Mouse (Mus musculus) thymus, postnatal 10 days (tissue): ENCODE results near the gene Kif2c.
"Not testable (repeated sequence)": the region's sequence is repeated elsewhere in the genome, so short reads cannot be mapped to it uniquely, and the experiment has no call there.

Source experiments
- DNase-seq, 2 experiments: peaks; one replicate each; pipeline ENCODE4 v3.0.0; 2021; ENCODE audit warnings: low spot score in 2 of 2

Gene Kif2c

DNA sequence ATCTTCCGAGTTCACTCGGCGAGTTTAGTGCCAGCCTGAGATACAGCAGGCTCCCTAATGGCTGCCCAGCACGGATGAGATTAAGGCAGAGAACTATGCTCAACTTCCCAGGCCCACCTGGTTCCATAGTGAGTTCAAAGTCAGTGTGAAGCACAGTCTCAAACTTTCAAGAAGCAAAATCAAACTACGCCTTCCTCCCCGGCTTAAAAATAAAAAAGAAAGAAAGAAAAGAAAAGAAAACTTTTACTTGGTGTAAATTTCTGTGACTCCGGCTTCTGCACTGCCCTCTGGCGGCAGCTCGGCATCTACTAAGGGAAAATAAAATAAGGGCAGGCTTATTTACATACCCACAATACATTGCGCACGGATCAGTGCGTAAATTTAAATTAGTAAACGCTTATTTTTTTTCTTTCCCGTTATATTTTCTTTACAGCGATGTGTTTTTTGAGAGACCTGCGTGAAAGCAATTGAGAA, 7.0 kb upstream of the Kif2c start:
- DNase-seq: peak; percentile 77 to 91

DNA sequence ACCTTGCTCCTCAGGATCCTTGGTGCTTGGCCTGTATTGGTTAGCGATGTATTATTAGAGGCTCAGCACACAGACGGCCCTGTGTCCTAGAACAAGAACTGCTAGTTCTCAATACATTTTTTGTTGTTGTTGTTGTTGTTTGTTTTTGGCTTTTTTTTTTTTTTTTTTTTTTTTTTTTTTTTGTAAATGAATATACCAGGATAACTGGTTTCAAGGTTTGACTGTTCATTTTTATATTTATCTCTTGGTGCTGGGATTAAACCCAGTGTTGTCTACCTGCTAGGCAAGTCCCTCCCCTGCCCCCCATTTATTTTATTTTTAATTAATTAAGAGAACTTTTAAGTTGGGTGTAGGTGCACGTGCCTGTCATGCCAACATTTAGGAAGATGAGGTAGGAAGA, 6.5 kb upstream of the Kif2c start:
- no peak for DNase-seq

DNA sequence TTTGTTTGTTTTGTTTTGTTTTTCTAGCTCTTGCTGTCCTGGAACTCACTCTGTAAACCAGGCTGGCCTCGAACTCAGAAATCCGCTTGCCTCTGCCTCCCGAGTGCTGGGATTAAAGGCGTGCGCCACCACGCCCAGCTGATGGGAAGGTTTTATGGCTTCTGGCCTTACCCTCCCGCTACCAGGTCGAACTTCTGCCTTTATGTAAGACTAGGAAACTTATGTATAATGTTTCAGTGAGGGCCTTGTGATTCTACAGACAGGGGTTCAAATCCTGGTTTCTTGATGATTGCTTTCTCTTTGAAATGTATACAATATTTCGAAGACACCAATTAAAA, 289 bp upstream of the Kif2c start:
- DNase-seq: not testable (repeated sequence)

DNA sequence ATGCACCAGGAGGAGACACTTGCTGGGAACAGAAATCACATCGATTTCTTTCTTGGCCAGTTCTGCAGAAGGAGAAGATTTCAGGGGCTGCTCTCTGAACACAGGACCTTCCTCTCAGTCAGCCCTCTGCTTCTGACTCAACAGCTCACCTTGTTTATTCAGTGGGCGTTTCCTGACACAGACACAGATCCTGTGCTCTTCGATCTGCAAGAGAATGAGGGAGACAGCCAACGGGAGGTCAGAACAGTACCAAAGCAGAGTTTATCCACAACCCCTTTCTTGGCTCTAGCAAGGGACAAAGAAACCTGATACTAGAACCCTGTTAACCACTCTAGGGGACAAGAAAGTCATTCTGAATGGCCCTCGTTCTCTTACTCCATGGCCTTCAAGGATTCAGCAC, 12.5 kb downstream of the Kif2c start:
- DNase-seq: no peak

DNA sequence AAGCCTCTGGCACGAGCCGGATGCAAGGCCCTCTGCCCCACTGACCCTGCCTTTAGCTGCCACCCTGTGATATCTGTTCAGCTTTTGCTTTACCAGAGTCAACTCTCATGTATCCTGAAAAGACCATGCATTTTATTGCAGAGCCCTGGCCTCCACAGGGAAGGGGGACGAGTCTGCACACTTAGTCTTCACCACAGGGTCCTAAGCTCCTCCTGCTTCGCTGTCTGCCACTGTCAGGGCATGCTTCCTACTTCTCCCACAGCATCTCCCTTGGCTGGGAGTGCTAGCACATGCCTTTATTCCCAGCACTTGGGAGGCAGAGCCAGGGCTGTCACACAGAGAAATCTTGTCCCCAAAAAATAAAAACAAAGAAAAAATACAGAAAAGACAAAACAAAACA, 21.3 kb downstream of the Kif2c start:
- DNase-seq: no peak

DNA sequence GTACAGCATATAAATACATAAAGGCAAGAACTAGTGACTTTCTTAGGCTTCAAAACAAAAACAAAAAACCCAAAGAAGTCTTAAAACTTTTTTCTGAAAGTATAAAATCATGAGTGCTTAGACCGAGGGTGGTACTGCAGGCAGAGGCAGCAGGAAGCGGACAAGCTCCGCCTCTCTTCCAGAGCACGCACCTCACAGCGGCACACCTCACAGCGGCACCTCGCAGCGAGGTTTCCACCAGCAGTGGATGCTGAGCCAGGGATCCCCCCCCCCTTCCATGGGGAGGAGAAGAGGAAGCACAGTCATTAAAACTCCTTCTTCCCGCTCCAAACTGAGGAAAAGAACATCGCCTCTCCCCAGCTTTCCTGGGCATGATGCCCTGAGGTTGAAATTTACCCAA, 22.8 kb downstream of the Kif2c start:
- no peak for DNase-seq

DNA sequence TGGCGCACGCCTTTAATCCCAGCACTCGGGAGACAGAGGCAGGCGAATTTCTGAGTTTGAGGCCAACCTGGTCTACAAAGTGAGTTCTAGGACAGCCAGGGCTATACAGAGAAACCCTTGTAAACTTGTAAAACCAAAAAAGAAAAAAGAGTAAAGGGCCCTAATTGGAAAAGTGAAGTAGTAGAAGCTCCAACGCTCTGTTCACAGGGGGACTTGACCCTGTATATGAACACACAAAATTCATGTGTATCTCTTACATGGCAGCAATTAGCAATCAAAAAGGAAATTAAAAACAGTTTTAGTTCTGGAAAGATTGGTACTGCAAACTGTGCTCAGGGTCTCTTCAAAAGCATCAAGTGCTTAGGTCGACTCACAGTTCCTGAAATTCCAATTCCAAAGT, 26.1 kb downstream of the Kif2c start:
- no peak for DNase-seq

DNA sequence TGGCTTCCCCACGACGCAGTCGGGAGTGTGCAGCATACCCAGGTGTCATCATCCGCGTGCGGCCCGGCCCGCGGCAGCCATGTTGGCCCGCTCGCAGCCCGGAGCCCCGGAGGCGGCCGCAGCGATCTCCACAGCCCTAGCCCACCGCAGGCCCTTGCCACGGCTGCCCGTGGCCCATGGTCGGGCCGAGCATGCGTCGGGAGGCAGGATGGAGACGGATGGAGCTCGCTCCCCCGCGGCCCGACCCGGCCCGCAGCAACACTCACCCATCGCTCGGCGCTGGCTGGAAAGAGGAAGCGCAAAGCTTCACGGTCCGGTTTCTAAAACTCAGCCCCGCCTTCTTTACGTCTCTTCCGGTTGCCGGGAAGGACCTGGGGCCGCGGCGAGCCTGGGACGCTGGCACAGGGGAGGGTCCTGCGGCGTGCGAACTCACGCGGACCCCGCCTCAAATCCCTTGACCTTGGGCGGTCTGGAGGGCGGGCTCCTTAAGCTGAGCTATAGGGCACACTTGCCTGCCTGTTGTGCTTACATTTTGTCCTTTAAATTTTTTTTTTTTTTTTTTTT, 26.6 kb downstream of the Kif2c start, which contains the start of gene Rps8:
Gene Rps8 (minus strand): TSS at position 452 of the 564 bp plus-strand sequence.
- peak; percentile 67 to 72 for DNase-seq

DNA sequence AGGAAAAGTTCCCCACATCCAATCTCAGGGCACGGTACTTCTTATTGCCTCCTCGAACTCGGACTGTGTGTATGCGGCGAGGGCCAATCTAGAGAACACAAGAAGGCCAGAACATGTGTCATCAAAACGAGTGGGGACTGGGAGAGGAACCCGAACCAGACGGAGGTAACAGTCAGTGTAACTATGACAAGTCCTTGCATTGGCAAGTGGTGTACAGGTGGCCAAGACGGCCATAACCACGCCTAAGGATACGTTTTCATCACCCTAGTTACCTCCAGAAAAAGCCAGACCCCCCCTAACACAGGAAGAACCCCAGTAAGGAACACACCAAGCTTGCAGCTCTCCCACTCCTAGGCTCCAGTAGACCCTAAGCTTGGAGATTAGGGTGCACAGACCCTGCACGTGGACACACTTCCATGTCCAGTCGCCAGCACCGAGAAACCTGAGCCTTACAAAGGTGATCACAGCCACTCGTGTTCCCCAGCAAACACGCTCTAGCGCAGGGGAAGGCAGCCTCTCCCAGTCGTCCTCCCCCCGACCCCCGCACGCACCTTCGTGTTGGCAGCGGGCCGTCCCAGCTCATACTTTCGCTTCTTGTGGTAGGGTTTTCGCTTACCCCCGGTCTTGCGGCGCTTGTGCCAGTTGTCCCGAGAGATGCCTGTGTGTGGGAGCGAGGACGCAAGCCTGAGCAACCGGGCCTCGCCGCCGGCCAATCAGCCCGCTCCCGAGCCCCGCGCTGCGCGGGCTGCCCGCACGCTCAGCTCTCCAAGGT, 27.2 kb downstream of the Kif2c start:
- DNase-seq: no peak

DNA sequence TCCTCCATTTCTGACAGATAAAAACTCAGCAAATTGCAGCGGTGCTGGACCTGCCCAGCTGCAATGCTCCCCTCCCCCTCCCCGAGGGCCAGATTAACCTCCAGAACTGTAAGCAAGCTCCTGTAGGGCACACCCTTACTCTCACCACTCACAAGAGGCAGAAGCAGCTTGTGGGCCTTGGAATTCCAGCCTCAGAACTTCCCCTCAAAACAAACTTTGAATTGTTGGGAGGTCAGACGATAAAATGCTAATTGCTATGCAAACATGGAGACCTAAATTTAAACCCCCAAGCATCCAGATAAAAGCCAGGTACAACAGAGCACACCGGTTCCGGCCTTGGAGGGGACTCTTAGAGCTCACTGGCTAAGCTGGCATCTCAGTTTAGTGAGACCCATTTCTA, 29.7 kb downstream of the Kif2c start:
- no peak for DNase-seq

DNA sequence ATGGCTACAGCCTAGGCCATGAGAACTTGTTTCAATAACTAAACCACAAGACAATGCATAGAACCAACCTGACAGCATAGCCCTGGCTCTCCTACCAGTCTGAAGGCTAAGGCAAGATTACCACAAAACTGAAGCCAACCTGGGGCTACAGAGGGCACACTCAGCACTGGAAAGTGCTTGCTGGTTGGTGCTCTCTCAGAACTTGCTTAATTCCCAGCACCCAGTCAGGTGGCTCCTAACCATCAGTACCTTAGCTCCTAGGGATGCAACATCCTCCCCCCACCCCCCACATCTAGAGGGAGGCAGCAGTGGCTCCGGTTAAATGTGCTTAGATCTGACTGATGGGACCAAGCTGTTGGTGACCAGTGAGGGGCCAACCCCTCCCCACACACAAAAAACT, 31.0 kb downstream of the Kif2c start:
- no peak for DNase-seq

DNA sequence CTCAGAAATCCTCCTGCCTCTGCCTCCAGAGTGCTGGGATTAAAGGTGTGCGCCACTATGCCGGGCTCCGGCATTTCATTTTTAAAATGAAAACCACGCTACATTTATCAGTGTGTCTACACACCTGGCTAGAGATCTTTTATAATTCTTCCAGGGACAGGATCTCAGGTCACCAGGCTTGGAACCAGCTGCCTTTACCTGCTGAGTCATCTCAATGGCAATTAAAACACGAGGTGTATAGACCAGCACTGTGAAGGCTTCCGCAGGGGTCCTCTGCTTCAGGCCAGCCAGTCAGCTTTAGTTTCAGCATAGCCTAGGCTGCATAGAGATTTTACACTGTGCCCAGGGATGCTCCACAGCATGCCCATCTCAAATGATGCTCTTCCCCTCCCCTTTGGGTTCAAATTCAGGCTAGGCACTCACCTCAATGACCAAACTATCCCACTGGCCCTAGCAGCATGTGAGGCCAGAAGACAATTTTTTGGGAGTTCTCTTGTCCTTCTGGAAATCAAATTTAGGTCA, 32.2 kb downstream of the Kif2c start:
- no peak for DNase-seq

DNA sequence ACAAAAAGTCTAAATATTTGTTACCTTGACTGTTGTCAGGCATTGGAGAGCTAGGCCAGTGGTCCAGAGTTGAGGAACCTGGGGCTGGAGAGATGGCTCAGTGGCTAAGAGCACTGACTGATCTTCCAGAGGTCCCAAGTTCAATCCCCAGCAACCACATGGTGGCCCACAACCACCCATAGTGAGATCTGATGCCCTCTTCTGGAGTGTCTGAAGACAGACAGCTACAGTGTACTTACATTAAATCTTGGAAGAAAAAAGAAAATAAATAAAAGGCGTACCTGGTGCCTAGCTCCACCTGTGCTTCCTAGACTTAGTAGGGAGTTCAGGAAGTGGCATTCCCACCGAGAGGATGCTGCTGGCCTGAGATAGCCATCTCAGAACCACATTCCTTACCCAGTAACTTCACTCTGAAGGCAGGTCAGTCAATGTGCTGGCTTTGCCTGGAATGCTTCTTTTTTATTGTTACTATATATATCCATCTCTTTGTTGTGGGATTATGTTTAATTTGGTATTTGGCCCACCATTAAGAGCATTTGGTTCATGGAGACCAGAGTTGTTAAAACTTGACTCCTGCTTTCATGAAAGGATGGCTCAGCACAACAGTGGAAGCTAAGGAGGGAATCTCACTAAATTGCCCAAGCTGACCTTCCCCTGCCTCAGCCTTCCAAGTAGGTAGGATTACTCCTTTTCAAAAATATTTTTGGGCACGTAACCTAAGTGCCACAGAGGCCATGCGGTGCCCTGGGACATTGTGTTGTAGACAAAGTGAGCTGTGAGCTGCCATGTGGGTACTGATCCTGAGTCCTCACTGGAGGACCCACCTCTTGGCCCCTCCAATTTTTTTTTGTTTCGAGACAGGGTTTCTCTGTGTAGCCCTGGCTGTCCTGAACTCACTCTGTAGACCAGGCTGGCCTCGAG, 32.9 kb downstream of the Kif2c start:
- no peak for DNase-seq

DNA sequence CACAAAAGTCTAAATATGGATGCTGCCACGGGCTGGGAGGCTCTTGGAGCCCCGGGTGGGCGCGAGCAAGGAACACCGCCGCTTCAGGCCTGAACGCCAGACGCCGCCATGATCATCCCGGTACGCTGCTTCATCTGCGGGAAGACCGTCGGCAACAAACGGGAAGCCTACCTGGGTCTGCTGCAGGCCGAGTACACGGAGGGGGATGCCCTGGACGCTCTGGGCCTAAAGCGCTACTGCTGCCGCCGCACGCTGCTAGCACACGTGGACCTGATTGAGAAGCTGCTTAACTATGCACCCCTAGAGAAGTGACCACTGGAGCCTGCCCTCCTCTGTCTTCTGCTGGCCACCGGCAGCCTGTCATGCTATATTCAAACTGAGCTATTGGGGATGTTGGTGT, 33.6 kb downstream of the Kif2c start:
- no peak for DNase-seq

DNA sequence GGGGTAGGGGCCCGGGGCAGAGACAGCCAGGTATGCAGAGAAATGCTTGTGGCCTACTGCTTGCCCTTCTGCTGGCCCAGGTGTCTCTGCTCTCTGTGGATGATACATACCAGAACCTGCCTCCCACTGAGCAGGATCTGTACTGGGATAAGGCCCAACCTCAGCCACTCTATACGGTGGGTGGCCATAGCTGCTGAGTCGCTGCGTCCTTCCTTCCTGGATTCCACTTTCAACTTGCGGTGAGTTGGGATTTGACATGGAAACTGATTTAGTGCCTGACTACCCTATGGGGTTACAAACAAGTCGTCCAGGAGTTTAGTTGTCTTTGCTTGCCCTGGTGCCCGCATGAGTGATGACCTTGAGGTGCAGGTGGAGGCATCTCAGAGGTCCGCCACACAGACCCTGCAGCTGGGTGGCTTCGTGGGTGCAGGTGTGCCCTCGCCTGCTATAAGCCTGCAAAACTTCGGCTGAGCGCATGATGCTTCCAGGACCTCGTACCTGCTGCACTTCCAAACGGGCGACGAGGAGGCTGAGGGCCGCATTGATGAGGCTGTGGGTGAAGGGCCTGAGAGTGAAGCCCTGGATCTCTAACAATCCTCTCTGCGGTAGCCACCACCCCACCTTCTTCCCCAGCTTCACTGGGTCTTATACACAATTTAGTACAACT, 34.3 kb downstream of the Kif2c start:
- DNase-seq: no peak

DNA sequence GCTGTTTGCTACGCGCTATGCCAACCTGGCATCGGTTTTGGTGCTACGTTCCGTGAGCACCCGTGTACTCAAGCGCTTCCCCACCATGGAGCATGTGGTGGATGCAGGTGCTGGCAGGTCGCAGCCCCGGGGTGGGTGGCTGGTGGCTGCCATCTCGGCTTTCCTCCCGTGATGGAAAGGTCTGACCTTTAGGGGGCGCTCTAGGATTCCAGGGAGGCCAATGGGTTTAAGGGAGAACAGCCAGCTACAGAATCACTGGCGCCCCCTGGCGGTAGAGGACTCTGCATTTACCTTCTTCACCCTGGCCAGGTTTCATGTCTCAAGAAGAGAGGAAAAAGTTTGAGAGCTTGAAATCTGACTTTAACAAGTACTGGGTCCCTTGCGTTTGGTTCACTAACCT, 36.3 kb downstream of the Kif2c start:
- DNase-seq: peak; percentile 80 to 97

DNA sequence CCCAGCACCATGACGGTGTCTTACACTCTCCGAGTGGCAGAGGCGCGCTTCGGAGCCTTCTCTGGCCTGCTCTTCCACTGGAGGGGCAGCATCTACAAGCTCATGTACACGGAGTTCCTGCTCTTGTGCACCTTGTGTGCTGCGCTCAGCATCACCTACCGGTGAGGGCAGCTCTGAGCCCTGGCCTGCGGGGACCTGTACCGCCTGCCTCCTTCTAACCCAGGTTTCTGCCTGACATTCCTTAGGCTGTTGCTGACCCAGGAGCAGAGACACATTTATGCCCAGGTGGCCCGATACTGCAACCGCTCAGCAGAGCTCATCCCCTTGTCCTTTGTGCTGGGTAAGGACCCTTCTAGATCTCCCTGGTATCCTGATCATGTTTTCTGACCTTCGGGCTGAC, 37.2 kb downstream of the Kif2c start:
- DNase-seq: no peak

DNA sequence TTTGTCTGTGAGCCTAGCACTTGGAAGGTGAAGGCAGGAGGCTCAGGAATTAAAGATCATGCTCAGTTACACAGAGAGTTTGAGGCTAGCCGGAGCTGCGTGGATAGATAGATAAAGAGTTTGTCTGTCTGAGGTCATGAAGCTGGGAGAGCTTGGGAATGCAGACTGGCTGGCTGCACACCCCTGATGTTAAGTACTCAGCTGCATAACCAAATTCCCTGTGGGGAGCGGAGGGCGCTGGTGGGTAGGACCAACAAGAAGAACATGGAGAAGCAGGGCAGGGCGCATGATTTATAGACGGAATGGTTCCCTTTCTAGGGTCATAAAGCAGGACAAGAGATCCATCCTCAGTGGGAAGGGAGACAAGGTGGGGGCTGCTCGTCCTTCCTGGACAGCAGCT, 39.4 kb downstream of the Kif2c start:
- no peak for DNase-seq

DNA sequence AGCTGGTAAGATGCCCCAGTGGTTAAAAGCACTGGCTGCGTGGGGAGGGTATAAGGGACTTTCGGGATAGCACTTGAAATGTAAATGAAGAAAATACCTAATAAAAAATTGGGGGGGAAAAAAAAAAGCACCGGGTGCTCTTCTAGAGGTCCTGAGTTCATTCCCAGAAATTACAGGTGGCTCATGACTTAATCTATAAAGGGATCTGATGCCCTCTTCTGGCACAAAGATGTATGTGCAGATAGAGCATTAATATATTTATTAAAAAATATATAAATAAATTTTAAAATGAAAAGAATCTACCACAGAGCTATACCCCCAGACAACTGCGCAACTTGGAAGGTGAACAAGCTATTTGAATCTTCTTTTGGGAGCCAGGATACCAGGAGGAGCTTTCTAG, 41.8 kb downstream of the Kif2c start:
- DNase-seq: no peak

DNA sequence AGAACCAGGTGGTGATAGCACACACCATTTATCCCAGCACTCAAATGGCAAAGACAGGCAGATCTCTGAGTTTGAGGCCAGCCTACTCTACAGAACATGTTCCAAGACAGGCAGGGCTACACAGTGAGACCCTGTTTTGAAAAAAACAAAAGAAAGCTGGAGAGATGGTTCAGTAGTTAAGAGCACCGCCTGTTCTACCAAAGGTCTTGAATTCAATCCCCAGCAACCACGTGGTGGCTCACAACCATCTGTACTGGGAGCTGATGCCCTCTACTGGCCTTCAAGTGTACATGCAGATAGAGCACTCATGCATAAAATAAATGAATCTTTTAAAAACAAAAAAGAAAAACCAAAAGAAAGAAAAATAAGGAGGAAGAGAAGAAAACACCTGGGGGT, 43.2 kb downstream of the Kif2c start:
- DNase-seq: peak in 1 of 2 experiments; percentile 60

DNA sequence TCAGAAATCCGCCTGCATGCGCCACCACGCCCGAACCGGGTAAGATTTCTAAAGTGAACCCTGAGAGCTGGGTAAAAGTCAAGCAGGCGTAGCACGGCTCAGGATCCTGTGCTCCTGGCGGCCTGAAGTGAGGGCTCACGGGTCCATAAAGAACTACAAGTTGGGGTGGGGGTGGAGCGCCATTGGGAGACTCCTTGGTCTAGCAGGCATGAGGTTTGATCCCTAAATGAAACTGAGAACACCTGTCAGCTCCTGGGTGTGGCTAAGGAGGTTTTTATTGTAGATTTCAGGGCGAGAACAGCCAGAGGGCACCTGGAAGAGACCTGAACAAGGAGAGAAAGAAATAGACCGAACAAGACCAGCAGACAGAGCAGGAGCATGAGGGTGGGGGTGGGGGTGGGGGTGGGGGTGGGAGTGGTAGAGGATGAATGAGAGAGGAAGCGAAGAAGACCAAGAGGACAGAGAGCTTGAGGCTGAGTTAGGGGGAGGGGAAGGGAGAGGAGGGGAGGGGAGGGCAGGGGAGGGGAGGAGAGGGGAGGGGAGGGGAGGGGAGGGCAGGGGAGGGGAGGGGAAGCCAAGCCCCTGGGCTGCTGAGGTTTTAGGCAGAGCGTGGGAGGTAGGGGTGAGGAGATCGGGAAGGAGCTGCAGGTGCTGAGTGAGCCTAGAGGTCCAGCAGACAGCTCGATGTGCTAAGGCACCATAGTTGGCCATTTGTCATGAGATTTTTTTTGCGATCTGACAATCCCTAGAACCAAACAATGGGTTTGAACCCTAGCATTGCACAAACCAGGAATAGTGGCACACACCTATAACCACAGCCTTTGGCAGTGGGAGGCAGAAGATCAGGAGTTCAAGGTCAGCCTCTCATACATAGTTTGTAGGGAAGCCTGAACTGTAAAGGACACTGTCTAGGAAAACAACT, 43.9 kb downstream of the Kif2c start:
- DNase-seq: no peak
